Mouse (Mus musculus): Measurements from ENCODE around the gene Mfsd4a. TPM values are rescaled to one million over a fixed set of nuclear protein-coding genes. Genes with fewer than 3 reads are reported as not detected.
A peak's percentile ranks its signal among the peaks of the same experiment; 100 is the strongest.

Gene Mfsd4a
- polyA plus RNA-seq, 1 experiment from 2014 or later = 7.8 TPM

DNA sequence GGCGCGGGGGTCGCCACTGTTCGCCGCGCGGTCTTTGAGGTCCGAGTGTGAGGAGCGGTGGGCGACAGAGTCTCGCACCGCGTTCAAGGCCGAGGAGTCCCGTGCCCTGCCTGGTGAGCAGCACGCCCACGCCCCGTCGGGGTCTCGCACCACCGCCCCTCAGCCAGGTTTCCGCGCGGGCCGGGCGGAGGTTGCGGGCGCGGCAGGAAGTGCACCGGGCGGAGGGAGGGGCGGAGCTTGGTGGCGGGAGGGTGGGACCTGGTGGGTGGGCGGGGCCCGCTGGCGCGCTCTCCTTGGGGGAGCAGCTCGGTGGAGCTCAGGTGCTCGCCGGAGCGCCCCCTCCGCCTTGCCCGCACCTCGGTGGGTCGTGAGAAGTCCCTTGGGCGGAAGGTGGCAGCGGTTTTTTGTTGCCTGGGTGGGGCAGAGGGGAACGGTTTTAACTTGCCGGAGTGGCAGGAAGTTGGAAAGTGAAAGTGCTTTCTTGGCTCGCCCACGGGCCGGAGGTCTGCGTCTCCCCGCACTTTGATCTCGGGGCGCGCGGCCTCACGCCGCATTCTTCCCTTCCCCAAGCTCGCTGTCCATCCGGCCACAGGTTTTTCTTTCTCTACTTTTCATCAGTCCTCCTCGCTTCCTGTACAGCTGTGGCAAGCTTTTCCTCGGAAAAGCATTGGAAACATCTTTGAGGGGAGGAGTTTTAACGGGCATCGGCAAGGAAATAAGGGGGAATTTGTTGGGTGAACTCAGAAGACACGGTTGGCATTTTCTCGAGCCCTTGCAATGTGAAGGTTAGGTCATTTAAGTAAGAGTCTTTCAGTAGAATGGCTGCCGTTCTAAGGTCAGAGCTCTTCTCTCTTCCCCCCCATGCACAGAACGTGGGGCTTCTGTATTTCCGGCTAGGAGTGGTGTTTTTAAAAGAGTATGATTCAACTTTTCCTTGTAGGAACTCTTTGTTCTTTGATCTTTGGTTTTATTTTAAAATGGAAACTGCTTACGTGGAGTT lies 59.7 kb downstream of the Mfsd4a start:
- Histone ChIP-seq H3K9ac (peak overlapping the region; percentile 93), H3K27me3 (no peaks in the 10 kb centered on the region), H3K4me1 (peaks cover 23% of the 10 kb centered on the region), H3K36me3 (ENCODE audit: poor library complexity, severe bottlenecking) (no peaks in the 10 kb centered on the region), H3K4me2 (peak overlapping the region; percentile 66), H3K9me3 (replicated peaks) (no peaks in the 10 kb centered on the region), H3K27ac (peak overlapping the region; percentile 96), H3K4me3 (peak overlapping the region; percentile 79)
- WGBS = under 1% methylated on average over 56 of the region's 72 CpGs
- ATAC-seq = peak; percentile 92

DNA sequence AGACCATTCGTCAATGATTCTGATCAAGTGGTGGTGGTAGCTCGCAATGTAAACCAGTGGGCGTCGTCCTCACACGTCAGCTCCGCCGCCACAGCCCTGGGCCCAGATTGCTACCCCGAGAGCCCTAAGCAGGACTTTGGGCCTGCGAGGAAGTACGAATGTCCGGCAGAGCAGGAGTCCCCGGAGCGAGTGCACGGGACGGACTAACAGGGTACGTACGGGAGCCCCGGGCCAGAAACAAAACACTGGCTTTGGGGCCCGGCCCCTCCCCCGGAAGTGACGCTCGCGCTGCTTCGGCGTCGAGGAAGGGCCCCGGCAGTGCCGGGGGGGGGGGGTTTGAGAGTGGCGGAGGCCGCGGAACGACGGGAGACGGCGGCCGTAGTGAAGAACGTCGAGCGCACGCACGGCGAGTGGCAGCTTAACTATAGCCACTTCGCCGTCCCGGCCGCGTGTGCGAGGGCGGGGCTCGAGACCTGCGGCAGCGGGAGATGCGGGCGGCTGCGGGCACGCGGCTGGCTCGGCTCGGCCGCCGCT lies 60.5 kb downstream of the Mfsd4a start, which contains the start of gene Elk4:
TSS of gene Elk4 (plus strand) at position 326 of the 534 bp plus-strand sequence.
- Histone ChIP-seq H3K4me1 (peaks cover 23% of the 10 kb centered on the region), H3K9ac (peak within 1 kb of the TSS; percentile 93), H3K9me3 (replicated peaks) (no peaks in the 10 kb centered on the region), H3K4me3 (peak within 1 kb of the TSS; percentile 79), H3K4me2 (peak within 1 kb of the TSS; percentile 66), H3K27ac (peak within 1 kb of the TSS; percentile 96), H3K27me3 (no peaks in the 10 kb centered on the region), H3K36me3 (ENCODE audit: poor library complexity, severe bottlenecking) (no peaks in the 10 kb centered on the region)
- ATAC-seq = peak; percentile 95
- WGBS = under 1% methylated on average over 44 of the region's 61 CpGs

DNA sequence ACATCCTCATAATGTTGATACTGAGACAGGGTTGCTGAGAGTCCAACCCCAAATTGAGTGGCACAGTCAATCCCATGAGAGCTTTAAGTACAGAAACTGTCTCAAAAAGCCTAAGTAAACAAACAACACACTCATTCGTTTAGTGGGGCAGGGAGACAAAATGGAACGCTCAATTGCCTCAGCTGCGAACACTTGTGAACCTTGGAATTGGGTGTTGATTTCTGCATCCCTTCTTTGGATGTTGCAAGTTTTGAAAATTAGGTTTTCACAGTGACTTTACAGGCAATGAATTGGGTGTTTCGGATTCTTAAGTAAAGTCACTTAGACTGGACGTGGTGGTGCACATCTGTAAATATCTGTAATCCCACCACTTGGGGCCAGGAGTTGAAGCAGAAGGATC lies 61.1 kb downstream of the Mfsd4a start:
- 42% methylated on average over 5 of the region's 5 CpGs for WGBS

DNA sequence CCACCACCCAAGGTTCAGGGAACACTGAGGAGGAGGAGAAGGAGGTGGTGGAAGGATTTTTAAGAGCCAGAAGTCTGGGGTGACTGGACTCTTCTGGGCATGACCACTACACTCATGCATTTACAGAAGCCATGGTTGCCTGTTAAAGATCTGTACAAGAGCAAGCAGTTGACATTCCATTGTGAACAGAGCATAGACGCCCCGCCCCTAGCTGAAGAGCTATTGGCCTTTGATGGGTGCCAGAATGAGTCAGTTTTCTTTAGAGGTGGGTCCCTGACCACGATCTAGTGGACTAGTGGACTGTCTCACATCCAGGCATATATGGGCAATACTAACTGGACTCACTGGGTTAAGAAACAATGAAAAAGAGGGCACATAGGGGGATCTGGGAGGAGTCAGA lies 61.8 kb downstream of the Mfsd4a start:
- Histone ChIP-seq H3K4me3 (no peak overlapping the region), H3K4me2 (no peak overlapping the region), H3K9me3 (replicated peaks) (no peaks in the 10 kb centered on the region), H3K4me1 (peaks cover 23% of the 10 kb centered on the region), H3K27me3 (no peaks in the 10 kb centered on the region), H3K9ac (no peak overlapping the region), H3K36me3 (ENCODE audit: poor library complexity, severe bottlenecking) (no peaks in the 10 kb centered on the region), H3K27ac (no peak overlapping the region)
- 90% methylated on average over 3 of the region's 3 CpGs for WGBS
- no peak for ATAC-seq

More for the DNA sequence above, 61.1 kb downstream of the Mfsd4a start:
- H3K36me3 ChIP-seq (ENCODE audit: poor library complexity, severe bottlenecking) = no peaks in the 10 kb centered on the region
- H3K9ac ChIP-seq = no peak overlapping the region
- peak overlapping the region; percentile 66 for H3K4me2 ChIP-seq
- H3K27ac ChIP-seq = peak overlapping the region; percentile 96; the same call in 1 of the 2 replicates
- ATAC-seq = no peak
- peak overlapping the region; percentile 79 for H3K4me3 ChIP-seq
- no peaks in the 10 kb centered on the region for H3K27me3 ChIP-seq
- H3K9me3 ChIP-seq (replicated peaks) = no peaks in the 10 kb centered on the region
- peaks cover 23% of the 10 kb centered on the region for H3K4me1 ChIP-seq

DNA sequence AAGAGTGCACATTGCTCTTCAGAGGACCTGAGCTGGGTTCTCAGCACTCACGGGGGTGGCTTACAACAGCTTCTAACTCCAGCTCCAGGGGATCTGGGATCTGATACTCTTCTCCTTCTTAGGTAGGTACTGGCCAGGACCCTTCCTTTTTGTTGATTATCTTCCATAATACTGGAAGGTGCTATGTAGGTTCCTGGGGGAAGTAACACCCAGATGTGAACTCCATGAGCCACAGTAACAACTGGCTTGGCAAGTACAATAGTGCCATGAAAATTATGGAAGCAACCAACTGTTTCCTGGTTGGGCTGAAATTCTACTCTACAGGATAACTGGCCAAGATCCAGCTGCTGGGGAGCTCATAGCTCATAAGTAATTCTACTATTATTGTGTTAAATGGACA lies 62.4 kb downstream of the Mfsd4a start:
- H3K27me3 ChIP-seq = no peaks in the 10 kb centered on the region
- H3K27ac ChIP-seq = no peak overlapping the region
- H3K36me3 ChIP-seq (ENCODE audit: poor library complexity, severe bottlenecking) = no peaks in the 10 kb centered on the region
- H3K9me3 ChIP-seq (replicated peaks) = no peaks in the 10 kb centered on the region
- no peak overlapping the region for H3K4me3 ChIP-seq
- H3K4me1 ChIP-seq = peaks cover 23% of the 10 kb centered on the region
- H3K4me2 ChIP-seq = no peak overlapping the region
- no peak overlapping the region for H3K9ac ChIP-seq
- no peak for ATAC-seq
- WGBS = 81% methylated on average over 1 of the region's 1 CpGs

DNA sequence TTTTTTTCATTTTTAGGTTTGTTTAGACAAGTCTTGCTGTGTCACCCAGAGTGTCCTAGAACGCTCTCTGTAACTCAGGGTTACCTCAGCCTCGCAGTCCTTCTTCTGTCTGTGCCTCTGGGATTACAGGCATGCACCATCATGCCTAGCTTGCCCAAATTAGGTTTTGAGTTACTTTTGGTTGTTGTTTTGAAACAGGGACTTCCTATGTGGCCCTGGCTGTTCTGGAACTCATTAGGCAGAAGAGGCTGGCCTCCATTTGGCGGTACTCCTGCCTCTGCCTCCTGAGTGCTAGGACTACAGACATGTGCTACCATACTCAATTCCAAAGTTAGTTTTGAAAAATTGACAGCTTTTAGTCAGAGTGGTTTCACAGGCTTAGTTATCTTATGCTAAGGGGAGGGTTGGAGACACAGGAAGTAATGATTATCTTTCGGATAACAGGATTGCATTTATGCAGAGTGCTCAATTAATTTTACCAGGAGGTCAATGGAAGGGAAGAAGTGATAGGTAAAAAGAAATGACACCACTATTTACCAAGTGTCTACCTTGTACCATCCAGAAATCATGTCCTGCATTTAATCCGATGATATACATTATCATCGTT lies 63.2 kb downstream of the Mfsd4a start:
- no peak overlapping the region for H3K9ac ChIP-seq
- no peak for ATAC-seq
- no peak overlapping the region for H3K4me3 ChIP-seq
- H3K27me3 ChIP-seq = no peaks in the 10 kb centered on the region
- no peak overlapping the region for H3K27ac ChIP-seq
- H3K36me3 ChIP-seq (ENCODE audit: poor library complexity, severe bottlenecking) = no peaks in the 10 kb centered on the region
- H3K4me1 ChIP-seq = peaks cover 20% of the 10 kb centered on the region
- WGBS = 85% methylated on average over 6 of the region's 6 CpGs
- H3K9me3 ChIP-seq (replicated peaks) = no peaks in the 10 kb centered on the region
- H3K4me2 ChIP-seq = no peak overlapping the region

DNA sequence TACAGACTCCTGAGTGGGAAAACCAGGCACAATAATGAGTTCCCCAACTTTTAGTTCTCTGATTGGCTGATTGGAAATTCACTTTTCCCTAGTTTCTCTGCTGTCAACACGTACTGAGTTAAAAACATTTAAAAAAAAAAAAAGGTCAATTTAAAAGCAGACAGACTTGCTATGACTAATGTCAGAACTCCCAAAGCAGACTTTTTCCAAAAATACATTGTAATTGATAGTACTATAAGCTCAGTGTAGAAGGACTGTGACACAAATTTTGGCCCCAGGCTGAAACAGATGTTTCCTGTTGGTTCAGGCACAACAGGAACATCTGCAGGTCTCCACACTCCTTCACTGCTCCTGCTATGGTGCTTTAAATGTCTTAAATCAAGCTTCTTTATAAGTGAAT lies 64.0 kb downstream of the Mfsd4a start:
- no peak overlapping the region for H3K4me2 ChIP-seq
- H3K27ac ChIP-seq = no peak overlapping the region
- H3K36me3 ChIP-seq (ENCODE audit: poor library complexity, severe bottlenecking) = no peaks in the 10 kb centered on the region
- WGBS = 68% methylated on average over 1 of the region's 1 CpGs
- H3K9me3 ChIP-seq (replicated peaks) = no peaks in the 10 kb centered on the region
- peaks cover 11% of the 10 kb centered on the region for H3K4me1 ChIP-seq
- no peak overlapping the region for H3K4me3 ChIP-seq
- no peak overlapping the region for H3K9ac ChIP-seq
- H3K27me3 ChIP-seq = no peaks in the 10 kb centered on the region
- no peak for ATAC-seq

DNA sequence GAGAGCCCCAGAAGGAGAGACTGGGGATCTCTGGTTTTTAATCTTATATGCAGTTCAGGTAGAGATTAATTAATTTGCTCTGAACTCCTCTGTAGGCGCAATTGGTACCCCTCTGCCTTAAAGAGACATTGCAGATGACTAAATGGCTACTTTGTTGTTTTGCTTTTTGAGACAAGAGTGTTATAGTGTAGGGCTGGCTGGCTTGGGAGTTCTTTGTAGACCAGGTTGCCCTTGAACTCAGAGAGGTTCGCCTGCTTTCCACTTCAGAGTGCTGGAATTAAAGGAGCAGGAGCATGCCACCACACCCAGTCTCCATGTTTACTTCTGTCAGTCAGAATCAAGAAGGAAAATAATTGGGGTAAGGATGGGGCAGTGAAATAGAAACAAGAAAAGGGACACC lies 64.8 kb downstream of the Mfsd4a start:
- 64% methylated on average over 2 of the region's 2 CpGs for WGBS

DNA sequence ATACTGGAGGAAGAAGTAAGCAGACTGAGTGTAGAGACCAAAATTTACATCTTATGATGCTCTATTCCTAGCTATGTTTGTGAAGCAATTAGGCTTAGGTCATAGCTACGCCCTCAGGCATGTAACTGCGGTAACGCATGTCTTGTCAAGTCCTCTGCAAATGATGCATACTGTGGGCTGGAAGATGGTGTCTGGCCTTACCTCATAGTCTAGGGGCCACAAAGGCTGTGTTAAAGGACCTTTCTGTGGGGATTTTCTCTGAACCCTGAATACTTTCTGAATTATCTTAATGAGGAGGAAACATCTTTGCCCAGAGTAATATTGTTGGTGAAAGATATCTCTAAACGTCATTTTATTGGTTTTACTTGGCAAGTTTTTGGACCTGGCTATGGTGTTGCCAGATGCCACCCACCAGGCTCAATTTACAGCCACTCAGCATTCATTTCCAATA lies 66.0 kb downstream of the Mfsd4a start:
- Histone ChIP-seq H3K9ac (no peak overlapping the region), H3K4me1 (peaks cover 5% of the 10 kb centered on the region; the same call in 1 of the 2 replicates), H3K9me3 (replicated peaks) (no peaks in the 10 kb centered on the region), H3K27me3 (no peaks in the 10 kb centered on the region), H3K4me3 (no peak overlapping the region), H3K27ac (no peak overlapping the region), H3K36me3 (ENCODE audit: poor library complexity, severe bottlenecking) (no peaks in the 10 kb centered on the region), H3K4me2 (no peak overlapping the region)
- WGBS = 91% methylated on average over 4 of the region's 4 CpGs
- no peak for ATAC-seq

More for the DNA sequence above, 64.8 kb downstream of the Mfsd4a start:
- Histone ChIP-seq H3K27me3 (no peaks in the 10 kb centered on the region), H3K27ac (no peak overlapping the region), H3K9me3 (replicated peaks) (no peaks in the 10 kb centered on the region), H3K36me3 (ENCODE audit: poor library complexity, severe bottlenecking) (no peaks in the 10 kb centered on the region), H3K4me2 (no peak overlapping the region), H3K4me1 (peaks cover 5% of the 10 kb centered on the region; the same call in 1 of the 2 replicates), H3K4me3 (no peak overlapping the region), H3K9ac (no peak overlapping the region)
- no peak for ATAC-seq

DNA sequence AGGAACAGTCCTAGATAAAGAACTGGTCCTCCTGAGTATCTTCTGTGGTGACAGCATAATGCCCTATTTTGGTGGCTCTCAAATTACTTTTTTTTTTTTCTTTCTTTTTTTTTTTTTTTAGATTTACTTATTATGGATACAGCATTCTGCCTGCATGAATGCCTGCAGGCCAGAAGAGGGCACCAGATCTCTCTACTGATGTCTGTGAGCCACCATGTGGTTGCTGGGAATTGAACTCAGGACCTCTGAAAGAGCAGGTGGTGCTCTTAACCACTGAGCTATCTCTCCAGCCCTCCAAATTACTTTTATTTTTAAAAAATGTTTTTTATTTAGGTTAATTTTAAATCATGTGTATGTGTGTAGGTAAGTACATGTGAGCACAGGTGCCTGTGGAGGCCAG lies 67.4 kb downstream of the Mfsd4a start:
- Histone ChIP-seq H3K9me3 (replicated peaks) (no peaks in the 10 kb centered on the region), H3K4me2 (no peak overlapping the region), H3K9ac (no peak overlapping the region), H3K4me3 (no peak overlapping the region), H3K36me3 (ENCODE audit: poor library complexity, severe bottlenecking) (no peaks in the 10 kb centered on the region), H3K27me3 (no peaks in the 10 kb centered on the region), H3K27ac (no peak overlapping the region), H3K4me1 (no peaks in the 10 kb centered on the region)
- no peak for ATAC-seq

DNA sequence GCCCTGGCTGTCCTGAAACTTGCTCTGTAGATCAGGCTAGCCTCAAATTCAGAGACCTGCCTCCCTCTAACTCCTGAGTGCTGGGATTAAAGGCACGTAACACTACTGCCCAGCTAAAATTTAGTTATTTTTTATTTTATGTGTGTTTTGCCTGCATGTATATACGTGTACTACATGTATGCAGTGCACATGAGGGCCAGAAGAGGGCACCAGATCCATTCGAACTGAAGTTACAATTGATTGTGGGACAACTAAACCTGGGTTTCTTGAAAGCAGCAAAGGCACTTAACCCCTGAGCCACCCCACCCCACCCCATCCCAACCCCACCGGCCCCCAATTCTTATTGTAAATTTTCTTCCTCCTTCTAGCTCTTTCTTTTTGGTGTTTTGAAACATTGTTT lies 72.8 kb downstream of the Mfsd4a start:
- Histone ChIP-seq H3K27ac (no peak overlapping the region), H3K4me3 (no peak overlapping the region), H3K9ac (no peak overlapping the region), H3K9me3 (replicated peaks) (no peaks in the 10 kb centered on the region), H3K4me1 (no peaks in the 10 kb centered on the region), H3K4me2 (no peak overlapping the region), H3K27me3 (no peaks in the 10 kb centered on the region), H3K36me3 (ENCODE audit: poor library complexity, severe bottlenecking) (no peaks in the 10 kb centered on the region)
- WGBS = 37% methylated on average over 4 of the region's 4 CpGs
- no peak for ATAC-seq
